8 mouse cellular contexts compared by ENCODE assay signal in the genomic region with DNA sequence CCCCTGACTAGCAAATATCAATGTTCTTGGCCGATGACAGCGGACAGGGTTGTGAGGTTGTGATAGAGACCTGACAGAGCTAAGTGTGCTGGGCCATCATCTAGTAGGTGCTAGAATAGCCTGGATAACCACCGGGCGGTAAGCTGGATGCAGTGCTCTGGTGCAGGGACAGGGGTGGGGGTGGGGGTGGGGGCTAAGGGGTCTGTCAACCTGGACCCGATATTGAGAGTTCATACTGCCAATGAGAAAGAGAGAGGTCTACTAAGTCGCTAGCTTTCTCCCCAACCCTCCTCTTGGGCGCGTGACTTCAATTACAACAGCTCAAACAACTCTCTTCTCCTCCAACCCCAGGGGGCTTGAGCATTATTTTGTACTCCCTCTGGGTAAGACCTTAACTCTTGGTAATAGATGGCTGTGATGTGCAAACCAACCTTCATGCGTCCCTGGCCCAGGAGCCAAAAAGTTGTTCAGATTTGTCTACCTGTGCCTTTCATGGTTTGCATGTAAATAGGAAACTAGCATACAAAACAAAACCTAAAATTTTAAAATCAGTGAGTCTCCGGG. TPM values are rescaled to one million over a fixed set of nuclear protein-coding genes. Genes with fewer than 3 reads are reported as not detected.
A peak's percentile ranks its signal among the peaks of the same experiment; 100 is the strongest.
DNase-seq lines count a peak whose midpoint lies in the region; ATAC-seq and TF ChIP-seq lines count a peak whose summit lies in the region.

No protein-coding gene starts in this region.

- no peaks in the 10 kb centered on the region for H3K4me1 ChIP-seq in cerebellum, adult 2 months (ENCODE audit: control insufficient read depth, insufficient read depth, low read length)
- H3K4me1 ChIP-seq in lung, embryonic 16.5 days (replicated peaks; ENCODE audit: control insufficient read depth, insufficient read depth, low read length): peaks cover 2% of the 10 kb centered on the region; the same call in 1 of the 2 replicates
- H3K4me1 ChIP-seq in limb, embryonic 13.5 days: peaks cover 20% of the 10 kb centered on the region; the same call in 1 of the 2 replicates

- peak overlapping the region; percentile 17; the same call in 1 of the 2 replicates for H3K27ac ChIP-seq in cerebellum, adult 2 months (ENCODE audit: insufficient read depth, low read length)
- H3K27ac ChIP-seq in lung, embryonic 16.5 days (ENCODE audit: low read length): no peak overlapping the region
- H3K27ac ChIP-seq in limb, embryonic 13.5 days: no peak overlapping the region

- no peak for ATAC-seq in lung, embryonic 16.5 days (ENCODE audit: low read depth)
- no peak for ATAC-seq in limb, embryonic 13.5 days (ENCODE audit: low FRiP score, low read depth)
- ATAC-seq in erythroid progenitor cell, adult 5-6 weeks (replicated peaks; ENCODE audit: low FRiP score, poor library complexity, severe bottlenecking): no peak

- TF ChIP-seq CTCF in cerebellum, adult 2 months (IDR thresholded peaks at IDR 0.05; ENCODE audit: borderline replicate concordance, insufficient read depth, low read depth, low read length): no peak

- peak overlapping the region; percentile 58 for H3K4me3 ChIP-seq in cerebellum, adult 2 months (replicated peaks; ENCODE audit: insufficient read depth, low read depth, low read length)
- peak overlapping the region; percentile 78 for H3K4me3 ChIP-seq in lung, embryonic 16.5 days (ENCODE audit: low read length)
- peak overlapping the region; percentile 71 for H3K4me3 ChIP-seq in limb, embryonic 13.5 days

- H3K9me3 ChIP-seq in lung, embryonic 16.5 days (ENCODE audit: control insufficient read depth, low read length): no peaks in the 10 kb centered on the region
- no peaks in the 10 kb centered on the region for H3K9me3 ChIP-seq in limb, embryonic 13.5 days

- H3K27me3 ChIP-seq in cerebellum, adult 2 months (ENCODE audit: control insufficient read depth, insufficient read depth, low read length): no peaks in the 10 kb centered on the region; the same call in 1 of the 2 replicates
- H3K27me3 ChIP-seq in lung, embryonic 16.5 days (ENCODE audit: control insufficient read depth, insufficient read depth, low read depth, low read length): peaks cover 5% of the 10 kb centered on the region
- peaks cover 18% of the 10 kb centered on the region for H3K27me3 ChIP-seq in limb, embryonic 13.5 days

- H3K9ac ChIP-seq in lung, embryonic 16.5 days (ENCODE audit: low read length): peak overlapping the region; percentile 83
- H3K9ac ChIP-seq in limb, embryonic 13.5 days: peak overlapping the region; percentile 84

- 15% methylated on average over 10 of the region's 10 CpGs for WGBS in cerebellum, adult 2 months
- 21% methylated on average over 10 of the region's 10 CpGs for WGBS in lung, embryonic 16.5 days
- WGBS in limb, embryonic 13.5 days: 7% methylated on average over 10 of the region's 10 CpGs

- DNase-seq in cerebellum, adult 2 months: no peak
- no peak for DNase-seq in cerebellum, adult 9-10 months
- DNase-seq in lung, postnatal 10 days: no peak
- DNase-seq in right cerebral cortex, postnatal 25 days: peak; percentile 31
- no peak for DNase-seq in thymus, postnatal 0 days (ENCODE audit: low spot score)

- H3K4me2 ChIP-seq in lung, embryonic 16.5 days (ENCODE audit: low read depth, low read length): peak overlapping the region; percentile 98
- H3K4me2 ChIP-seq in limb, embryonic 13.5 days (replicated peaks): peak overlapping the region; percentile 97

- H3K36me3 ChIP-seq in lung, embryonic 16.5 days (ENCODE audit: control insufficient read depth, insufficient read depth, low read length): no peaks in the 10 kb centered on the region
- no peaks in the 10 kb centered on the region for H3K36me3 ChIP-seq in limb, embryonic 13.5 days

- TF ChIP-seq POLR2A in cerebellum, adult 2 months (IDR thresholded peaks at IDR 0.05; ENCODE audit: borderline replicate concordance, insufficient read depth, low read length): no peak

RNA-seq across cellular contexts. Expression of gene Edil3, which starts 1.1 kb away (rescaled TPM):
- 45.3 and 51.4 TPM in 2 replicates for polyA plus RNA-seq in cerebellum, adult 2 months (2012; rRNA removed)
- 9.4 and 9.7 TPM in 2 replicates for polyA plus RNA-seq in lung, embryonic 16.5 days (2015; fragmentation: Nextera tagmentation; extraction: Ambion mirVana)
- polyA plus RNA-seq in limb, embryonic 13.5 days (2015; fragmentation: Nextera tagmentation; extraction: Ambion mirVana): 14.0 and 14.3 TPM in 2 replicates
- total RNA-seq in erythroid progenitor cell, adult 5-6 weeks (2015; ENCODE audit: low replicate concordance): not detected in 2 replicates
- total RNA-seq in erythroid progenitor cell, adult 5-6 weeks (2017; ENCODE audit: low replicate concordance): not detected in 2 replicates
- 0.08 and 0.17 TPM in 2 replicates for polyA plus RNA-seq in thymus, postnatal 0 days (2015; fragmentation: Nextera tagmentation; extraction: Ambion mirVana)
